Comparison of ENCODE assay signal across 18 mouse cellular contexts in the genomic region with DNA sequence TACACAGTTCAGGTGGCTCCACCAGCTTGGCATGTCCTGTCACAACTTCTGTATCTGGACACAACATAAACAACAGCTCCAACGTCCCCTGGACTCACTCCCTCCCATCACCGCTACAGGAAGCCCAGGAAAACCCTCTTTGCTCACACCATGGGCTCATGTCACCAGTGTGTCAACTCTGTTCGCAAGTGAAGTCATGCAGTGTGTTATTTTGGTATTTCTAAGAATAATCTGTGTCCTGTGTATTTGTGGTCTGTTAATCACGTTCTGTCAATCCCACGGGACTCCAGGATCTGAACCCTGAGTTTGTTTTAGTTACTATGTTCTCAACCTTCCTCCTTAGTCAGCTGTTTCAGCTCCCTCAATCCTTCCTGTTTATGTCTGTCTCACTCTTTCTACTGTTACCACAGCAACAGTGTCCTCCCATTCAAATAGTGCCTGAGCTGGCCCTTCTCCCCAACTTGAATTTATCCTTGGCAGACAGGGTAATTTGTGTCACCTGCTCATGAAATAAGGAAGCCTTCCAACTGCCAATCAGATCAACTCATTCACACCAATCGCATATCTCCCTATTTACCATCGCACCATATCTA.
A peak's percentile ranks its signal among the peaks of the same experiment; 100 is the strongest.
DNase-seq lines count a peak whose midpoint lies in the region; ATAC-seq and TF ChIP-seq lines count a peak whose summit lies in the region.
"Had no signal": no experiment of that assay in that cellular context is flagged by ENCODE, and none has a peak within 500 bp of the region (broad histone marks: within the 10 kb centered on the region; RNA-seq: fewer than 3 reads in every experiment).

No protein-coding gene starts in this region.

- H3K27ac ChIP-seq in forebrain, embryonic 13.5 days = no peak overlapping the region
- H3K27ac ChIP-seq in forebrain, embryonic 16.5 days (ENCODE audit: low read length) = no peak overlapping the region
- H3K27ac ChIP-seq in heart, embryonic 10.5 days = no peak overlapping the region
- H3K27ac ChIP-seq in stomach, postnatal 0 days (replicated peaks) = no peak overlapping the region
- H3K27ac ChIP-seq: embryonic facial prominence, embryonic 13.5 days; hindbrain, embryonic 10.5 days; macrophage; midbrain, embryonic 15.5 days; neural tube, embryonic 12.5 days had no signal

- no peaks in the 10 kb centered on the region for H3K36me3 ChIP-seq in forebrain, embryonic 13.5 days (ENCODE audit: poor library complexity, severe bottlenecking)
- H3K36me3 ChIP-seq in forebrain, embryonic 16.5 days (ENCODE audit: control insufficient read depth, insufficient read depth) = no peaks in the 10 kb centered on the region
- H3K36me3 ChIP-seq in heart, embryonic 10.5 days = no peaks in the 10 kb centered on the region
- no peaks in the 10 kb centered on the region for H3K36me3 ChIP-seq in megakaryocyte, embryonic 14.5 days (replicated peaks; ENCODE audit: low read length)
- no peaks in the 10 kb centered on the region for H3K36me3 ChIP-seq in stomach, postnatal 0 days (ENCODE audit: control insufficient read depth, insufficient read depth, low read length)
- H3K36me3 ChIP-seq: embryonic facial prominence, embryonic 13.5 days; hindbrain, embryonic 10.5 days; midbrain, embryonic 15.5 days; neural tube, embryonic 12.5 days had no signal

- TF ChIP-seq CTCF in stomach, postnatal 0 days (IDR thresholded peaks at IDR 0.05; ENCODE audit: low read depth) = no peak

- H3K9ac ChIP-seq in forebrain, embryonic 13.5 days = no peak overlapping the region
- no peak overlapping the region for H3K9ac ChIP-seq in forebrain, embryonic 16.5 days (replicated peaks; ENCODE audit: low read depth, low read length)
- no peak overlapping the region for H3K9ac ChIP-seq in stomach, postnatal 0 days (ENCODE audit: low read length)
- H3K9ac ChIP-seq: embryonic facial prominence, embryonic 13.5 days; midbrain, embryonic 15.5 days; neural tube, embryonic 12.5 days had no signal

- no peaks in the 10 kb centered on the region for H3K9me3 ChIP-seq in forebrain, embryonic 13.5 days (replicated peaks)
- H3K9me3 ChIP-seq in forebrain, embryonic 16.5 days (ENCODE audit: control insufficient read depth, low read length) = no peaks in the 10 kb centered on the region
- H3K9me3 ChIP-seq in heart, embryonic 10.5 days = peaks cover 2% of the 10 kb centered on the region; the same call in 1 of the 2 replicates
- peaks cover 9% of the 10 kb centered on the region; the same call in 1 of the 2 replicates for H3K9me3 ChIP-seq in megakaryocyte, embryonic 14.5 days
- no peaks in the 10 kb centered on the region for H3K9me3 ChIP-seq in stomach, postnatal 0 days (ENCODE audit: control insufficient read depth, low read length)
- H3K9me3 ChIP-seq: hindbrain, embryonic 10.5 days; midbrain, embryonic 15.5 days; neural tube, embryonic 12.5 days had no signal

- WGBS in forebrain, embryonic 13.5 days = 81% methylated on average over 7 of the region's 7 CpGs
- WGBS in forebrain, embryonic 16.5 days = 78% methylated on average over 7 of the region's 7 CpGs
- WGBS in heart, embryonic 10.5 days = 62% methylated on average over 7 of the region's 7 CpGs
- WGBS in stomach, postnatal 0 days = 57% methylated on average over 7 of the region's 7 CpGs

- no peak overlapping the region for H3K4me2 ChIP-seq in forebrain, embryonic 13.5 days
- H3K4me2 ChIP-seq in forebrain, embryonic 16.5 days (ENCODE audit: low read length) = no peak overlapping the region
- no peak overlapping the region for H3K4me2 ChIP-seq in stomach, postnatal 0 days (replicated peaks; ENCODE audit: low read depth)
- H3K4me2 ChIP-seq: embryonic facial prominence, embryonic 13.5 days; liver, embryonic 11.5 days; midbrain, embryonic 15.5 days; neural tube, embryonic 12.5 days had no signal

- TF ChIP-seq EP300 in stomach, postnatal 0 days (optimal IDR thresholded peaks at IDR 0.05) = no peak

- no peaks in the 10 kb centered on the region for H3K27me3 ChIP-seq in forebrain, embryonic 13.5 days
- H3K27me3 ChIP-seq in forebrain, embryonic 16.5 days (replicated peaks; ENCODE audit: control insufficient read depth, insufficient read depth, low read length) = no peaks in the 10 kb centered on the region
- no peaks in the 10 kb centered on the region for H3K27me3 ChIP-seq in heart, embryonic 10.5 days (ENCODE audit: insufficient read depth, poor library complexity, severe bottlenecking)
- H3K27me3 ChIP-seq in megakaryocyte, embryonic 14.5 days (replicated peaks) = no peaks in the 10 kb centered on the region
- no peaks in the 10 kb centered on the region for H3K27me3 ChIP-seq in stomach, postnatal 0 days (ENCODE audit: control insufficient read depth, insufficient read depth, low read length)
- H3K27me3 ChIP-seq: CH12.LX; embryonic facial prominence, embryonic 13.5 days; midbrain, embryonic 15.5 days; neural tube, embryonic 12.5 days had no signal

- DNase-seq in heart, adult 8-10 months (ENCODE audit: low spot score) = peak; percentile 48
- DNase-seq in heart, embryonic 10.5 days (ENCODE audit: low spot score) = no peak
- no peak for DNase-seq in stomach, postnatal 0 days (ENCODE audit: low spot score)
- DNase-seq: cerebellum, adult 11 months; right cerebral cortex, postnatal 14 days; thymus, postnatal 36 days had no signal

- no peaks in the 10 kb centered on the region for H3K4me1 ChIP-seq in forebrain, embryonic 13.5 days
- no peaks in the 10 kb centered on the region for H3K4me1 ChIP-seq in forebrain, embryonic 16.5 days (replicated peaks; ENCODE audit: control insufficient read depth, insufficient read depth, low read length)
- H3K4me1 ChIP-seq in heart, embryonic 10.5 days = no peaks in the 10 kb centered on the region
- H3K4me1 ChIP-seq in megakaryocyte, embryonic 14.5 days = peaks cover 31% of the 10 kb centered on the region
- H3K4me1 ChIP-seq in stomach, postnatal 0 days (replicated peaks; ENCODE audit: control insufficient read depth, insufficient read depth) = no peaks in the 10 kb centered on the region
- H3K4me1 ChIP-seq: embryonic facial prominence, embryonic 13.5 days; hindbrain, embryonic 10.5 days; midbrain, embryonic 15.5 days; neural tube, embryonic 12.5 days had no signal

- no peak overlapping the region for H3K4me3 ChIP-seq in forebrain, embryonic 13.5 days
- no peak overlapping the region for H3K4me3 ChIP-seq in forebrain, embryonic 16.5 days (replicated peaks; ENCODE audit: low read length)
- H3K4me3 ChIP-seq in heart, embryonic 10.5 days = no peak overlapping the region
- H3K4me3 ChIP-seq in megakaryocyte, embryonic 14.5 days (replicated peaks) = peak overlapping the region; percentile 19
- H3K4me3 ChIP-seq in stomach, postnatal 0 days (ENCODE audit: low read depth, low read length) = no peak overlapping the region
- H3K4me3 ChIP-seq: embryonic facial prominence, embryonic 13.5 days; hindbrain, embryonic 10.5 days; midbrain, embryonic 15.5 days; neural tube, embryonic 12.5 days had no signal

- 0 out of 2 replicates have a peak, but pooled peaks have one; percentile 21 for ATAC-seq in forebrain, embryonic 13.5 days
- ATAC-seq in forebrain, embryonic 16.5 days = no peak
- no peak for ATAC-seq in megakaryocyte, adult 5-6 weeks (ENCODE audit: poor library complexity, severe bottlenecking)
- 0 out of 2 replicates have a peak, but pooled peaks have one; percentile 10 for ATAC-seq in stomach, postnatal 0 days (ENCODE audit: low FRiP score, low TSS enrichment)
- ATAC-seq in erythroid progenitor cell, adult 5-6 weeks (replicated peaks; ENCODE audit: low FRiP score, poor library complexity, severe bottlenecking) = no peak
- ATAC-seq: midbrain, embryonic 15.5 days had no signal

Comparison
In these comparisons a context has a peak if more than half of its experiments do, and no peak if none do; other contexts are left out.
1. ATAC-seq: peak in forebrain, embryonic 13.5 days (single experiment) and stomach, postnatal 0 days (single experiment); none in forebrain, embryonic 16.5 days (single experiment), megakaryocyte, adult 5-6 weeks (single experiment) and erythroid progenitor cell, adult 5-6 weeks (single experiment).